ENCODE assay signal across 22 mouse cellular contexts in genomic region chr15:93475688-93476087, GRCm38 (mm10).
A peak's percentile ranks its signal among the peaks of the same experiment; 100 is the strongest.
DNase-seq lines count a peak whose midpoint lies in the region; ATAC-seq and TF ChIP-seq lines count a peak whose summit lies in the region.
"Had no signal": no experiment of that assay in that cellular context is flagged by ENCODE, and none has a peak within 500 bp of the region (broad histone marks: within the 10 kb centered on the region; RNA-seq: fewer than 3 reads in every experiment).

No protein-coding gene starts in this region.

- peak overlapping the region; percentile 17; the same call in 1 of the 2 replicates for H3K27ac ChIP-seq in limb, embryonic 13.5 days
- H3K27ac ChIP-seq in limb, embryonic 10.5 days: no peak overlapping the region
- peak overlapping the region; percentile 29; the same call in 1 of the 2 replicates for H3K27ac ChIP-seq in lung, embryonic 15.5 days
- no peak overlapping the region for H3K27ac ChIP-seq in lung, postnatal 0 days (ENCODE audit: low read length)
- H3K27ac ChIP-seq: embryonic facial prominence, embryonic 10.5 days; embryonic facial prominence, embryonic 12.5 days; forebrain, embryonic 13.5 days; forebrain, embryonic 15.5 days had no signal

- ATAC-seq in limb, embryonic 13.5 days (ENCODE audit: low FRiP score, low read depth): no peak
- no peak for ATAC-seq in lung, embryonic 15.5 days (ENCODE audit: borderline replicate concordance, extremely low read depth, low FRiP score, low TSS enrichment)
- ATAC-seq in lung, postnatal 0 days: peak; percentile 75
- ATAC-seq: forebrain, embryonic 13.5 days; forebrain, embryonic 15.5 days had no signal

- no peaks in the 10 kb centered on the region for H3K9me3 ChIP-seq in limb, embryonic 13.5 days
- H3K9me3 ChIP-seq in limb, embryonic 10.5 days (replicated peaks): no peaks in the 10 kb centered on the region
- H3K9me3 ChIP-seq in lung, embryonic 15.5 days: no peaks in the 10 kb centered on the region
- H3K9me3 ChIP-seq in lung, postnatal 0 days (ENCODE audit: low read length): no peaks in the 10 kb centered on the region
- H3K9me3 ChIP-seq: embryonic facial prominence, embryonic 10.5 days; embryonic facial prominence, embryonic 12.5 days; forebrain, embryonic 13.5 days; forebrain, embryonic 15.5 days had no signal

- peaks cover 24% of the 10 kb centered on the region for H3K4me1 ChIP-seq in limb, embryonic 13.5 days
- peaks cover 39% of the 10 kb centered on the region for H3K4me1 ChIP-seq in limb, embryonic 10.5 days
- peaks cover 16% of the 10 kb centered on the region for H3K4me1 ChIP-seq in lung, embryonic 15.5 days
- no peaks in the 10 kb centered on the region for H3K4me1 ChIP-seq in lung, postnatal 0 days (ENCODE audit: insufficient read depth, low read depth, low read length)

- no peak overlapping the region for H3K4me2 ChIP-seq in limb, embryonic 13.5 days (replicated peaks)
- no peak overlapping the region for H3K4me2 ChIP-seq in lung, embryonic 15.5 days
- 0 out of 2 replicates have a peak overlapping the region, but pooled peaks have one; percentile 9 for H3K4me2 ChIP-seq in lung, postnatal 0 days (replicated peaks; ENCODE audit: low read depth, low read length)
- H3K4me2 ChIP-seq: embryonic facial prominence, embryonic 12.5 days; forebrain, embryonic 13.5 days; forebrain, embryonic 15.5 days had no signal

- WGBS in limb, embryonic 13.5 days: 22% methylated on average over 8 of the region's 8 CpGs
- 45% methylated on average over 8 of the region's 8 CpGs for WGBS in limb, embryonic 10.5 days
- WGBS in lung, embryonic 15.5 days: 45% methylated on average over 8 of the region's 8 CpGs
- 33% methylated on average over 8 of the region's 8 CpGs for WGBS in lung, postnatal 0 days

- no peak overlapping the region for H3K9ac ChIP-seq in limb, embryonic 13.5 days
- H3K9ac ChIP-seq in lung, embryonic 15.5 days: no peak overlapping the region
- H3K9ac ChIP-seq in lung, postnatal 0 days (replicated peaks; ENCODE audit: low read depth): no peak overlapping the region
- H3K9ac ChIP-seq: embryonic facial prominence, embryonic 12.5 days; forebrain, embryonic 13.5 days; forebrain, embryonic 15.5 days had no signal

- TF ChIP-seq EP300 in lung, postnatal 0 days (IDR thresholded peaks at IDR 0.05): 0 out of 2 replicates have a peak, but pooled peaks have one; percentile 17

- no peaks in the 10 kb centered on the region for H3K27me3 ChIP-seq in limb, embryonic 13.5 days
- no peaks in the 10 kb centered on the region for H3K27me3 ChIP-seq in limb, embryonic 10.5 days (ENCODE audit: low read depth, poor library complexity, severe bottlenecking)
- H3K27me3 ChIP-seq in lung, embryonic 15.5 days: no peaks in the 10 kb centered on the region
- no peaks in the 10 kb centered on the region for H3K27me3 ChIP-seq in lung, postnatal 0 days (replicated peaks; ENCODE audit: insufficient read depth, low read length)
- H3K27me3 ChIP-seq: embryonic facial prominence, embryonic 12.5 days; forebrain, embryonic 13.5 days; forebrain, embryonic 15.5 days had no signal

- peaks cover 9% of the 10 kb centered on the region; the same call in 1 of the 2 replicates for H3K36me3 ChIP-seq in limb, embryonic 13.5 days
- H3K36me3 ChIP-seq in limb, embryonic 10.5 days: peaks cover 24% of the 10 kb centered on the region
- H3K36me3 ChIP-seq in lung, embryonic 15.5 days: no peaks in the 10 kb centered on the region
- H3K36me3 ChIP-seq in lung, postnatal 0 days (ENCODE audit: insufficient read depth, low read length): no peaks in the 10 kb centered on the region
- H3K36me3 ChIP-seq: embryonic facial prominence, embryonic 12.5 days; forebrain, embryonic 15.5 days had no signal

- DNase-seq in limb, embryonic 10.5 days (ENCODE audit: low spot score): no peak
- no peak for DNase-seq in lung, postnatal 14 days
- peak; percentile 73 for DNase-seq in lung, postnatal 0 days (ENCODE audit: low spot score)
- DNase-seq in lung, postnatal 10 days: no peak
- peak; percentile 40 for DNase-seq in lung, postnatal 36 days
- DNase-seq in layer of hippocampus, postnatal 25 days (ENCODE audit: extremely low spot score in 1 of 2, low spot score in 1 of 2): no peak
- DNase-seq: adrenal gland, adult 2 months; adrenal gland, postnatal 10 days; adrenal gland, postnatal 25 days; cerebellum, adult 11 months; cerebellum, adult 18-20 months; cerebellum, adult 8-10 months; cerebellum, adult 9-11 months; cerebellum, postnatal 14 days; cerebellum, postnatal 36 days; embryo, embryonic 11 days had no signal

- no peak overlapping the region for H3K4me3 ChIP-seq in limb, embryonic 13.5 days
- no peak overlapping the region for H3K4me3 ChIP-seq in limb, embryonic 10.5 days
- H3K4me3 ChIP-seq in lung, embryonic 15.5 days: no peak overlapping the region
- no peak overlapping the region for H3K4me3 ChIP-seq in lung, postnatal 0 days (ENCODE audit: low read depth, low read length)
- H3K4me3 ChIP-seq: embryonic facial prominence, embryonic 10.5 days; embryonic facial prominence, embryonic 12.5 days; forebrain, embryonic 13.5 days; forebrain, embryonic 15.5 days had no signal

- TF ChIP-seq CTCF in lung, postnatal 0 days (IDR thresholded peaks at IDR 0.05): no peak

Comparison
In these comparisons a context has a peak if more than half of its experiments do, and no peak if none do; other contexts are left out.
1. H3K27ac ChIP-seq: peak in limb, embryonic 13.5 days (single experiment) and lung, embryonic 15.5 days (single experiment); none in limb, embryonic 10.5 days (single experiment) and lung, postnatal 0 days (single experiment).
2. DNase-seq: peak in lung, postnatal 0 days (single experiment) and lung, postnatal 36 days (single experiment); none in limb, embryonic 10.5 days (single experiment), lung, postnatal 14 days (single experiment), lung, postnatal 10 days (single experiment) and layer of hippocampus, postnatal 25 days (0 of 2).